Mouse (Mus musculus) lung, embryonic 14.5 days (tissue): ENCODE results near the gene Gm45711. TPM values are rescaled to one million over a fixed set of nuclear protein-coding genes. Genes with fewer than 3 reads are reported as not detected.

Experiments
- ATAC-seq: fragments of 200-750 bp; cut with Nextera tagmentation; 2 replicates; pipeline ENCODE4 v1.8.0; 2017; ENCODE audit warnings: mild to moderate bottlenecking, moderate TSS enrichment, moderate library complexity; ENCODE audit not compliant: insufficient read depth
- DNase-seq: peaks from one replicate; pipeline ENCODE4 v3.0.0-alpha.2; 2015
- H3K27ac ChIP-seq: fragments of 300-500 bp; sonication (generic); 2 replicates; pipeline ENCODE4 v1.5.1; 2014; ENCODE audit warnings: low read depth, mild to moderate bottlenecking, moderate library complexity
- H3K27me3 ChIP-seq: fragments of 300-500 bp; sonication (generic); 2 replicates; pipeline ENCODE4 v1.6.1; 2014; ENCODE audit warnings: low read length, control low read depth; ENCODE audit not compliant: insufficient read depth
- H3K36me3 ChIP-seq: fragments of 300-500 bp; sonication (generic); 2 replicates; pipeline ENCODE4 v1.6.1; 2014; ENCODE audit warnings: control low read depth; ENCODE audit not compliant: insufficient read depth
- H3K4me1 ChIP-seq: fragments of 300-500 bp; sonication (generic); 2 replicates; pipeline ENCODE4 v1.6.1; 2014; ENCODE audit warnings: antibody characterized with exemption, control low read depth; ENCODE audit not compliant: insufficient read depth
- H3K4me2 ChIP-seq: fragments of 300-500 bp; sonication (generic); 2 replicates; pipeline ENCODE4 v1.6.1; 2014; ENCODE audit warnings: mild to moderate bottlenecking
- H3K4me3 ChIP-seq: fragments of 300-500 bp; sonication (generic); 2 replicates; pipeline ENCODE4 v1.5.1; 2014; ENCODE audit warnings: low read depth, low read length
- H3K9ac ChIP-seq: fragments of 300-500 bp; sonication (generic); 2 replicates; pipeline ENCODE4 v1.6.1; 2014
- H3K9me3 ChIP-seq: fragments of 300-500 bp; sonication (generic); 2 replicates; pipeline ENCODE4 v1.6.1; 2016; ENCODE audit warnings: low read depth, low read length, control low read depth
- CTCF ChIP-seq: IDR thresholded peaks from 2 replicates; pipeline ENCODE4 v1.5.1; 2016; ENCODE audit warnings: antibody characterized with exemption, low read depth
- WGBS: fragments of 180-500 bp; shearing (Covaris S2); extraction: QIAGEN DNeasy Blood & Tissue Kit; methylation state at CpG from one replicate; pipeline ENCODE4 v1.1.7; 2014; 5-methylcytosine and 5-hydroxymethylcytosine counted together
- polyA plus RNA-seq: library from polyadenylated mRNA; unstranded; fragments of >200 nt; fragmentation: Nextera tagmentation; extraction: Ambion mirVana; gene quantifications from 2 replicates; pipeline ENCODE4 v1.2.1, GENCODE M21; 2014

Gm45711 gene
- polyA plus RNA-seq, 1 experiment from 2014 or later = not detected

DNA sequence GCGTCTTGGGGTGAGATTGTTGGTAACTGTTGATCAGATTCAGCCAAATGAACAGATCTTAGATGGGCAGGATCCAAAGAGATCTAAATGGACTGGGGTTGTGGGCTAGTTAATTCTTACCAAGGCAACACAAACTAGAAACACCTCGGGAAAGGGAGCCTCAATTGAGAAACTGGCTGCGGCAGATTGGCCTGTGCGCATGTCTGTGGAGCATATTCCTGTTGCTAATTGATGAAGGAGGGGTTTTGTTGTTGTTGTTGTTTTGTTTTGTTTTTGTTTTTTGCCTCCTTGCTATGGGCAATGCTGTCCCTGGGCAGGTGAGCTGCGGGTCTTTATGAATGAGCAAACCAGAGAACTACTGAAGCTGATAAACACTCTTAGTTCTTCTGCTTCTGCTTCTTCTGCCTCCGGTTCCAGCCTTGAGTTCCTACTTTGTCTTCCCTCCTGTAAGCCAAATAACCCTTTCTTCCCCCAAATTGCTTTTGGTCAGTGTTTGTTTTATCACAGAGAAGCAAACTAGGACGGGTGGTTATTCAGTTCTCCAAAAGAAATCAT is 60.4 kb downstream of the Gm45711 start:
- DNase-seq (no peak), ATAC-seq (no peak)
- no peak overlapping the region for H3K9ac ChIP-seq
- no peaks in the 10 kb centered on the region for H3K9me3 ChIP-seq
- WGBS = 80% methylated on average over 7 of the region's 7 CpGs
- H3K27ac ChIP-seq = no peak overlapping the region
- no peak for TF ChIP-seq CTCF
- no peaks in the 10 kb centered on the region for H3K36me3 ChIP-seq
- no peak overlapping the region for H3K4me2 ChIP-seq
- no peaks in the 10 kb centered on the region for H3K27me3 ChIP-seq
- H3K4me1 ChIP-seq = peaks cover 4% of the 10 kb centered on the region
- H3K4me3 ChIP-seq = no peak overlapping the region

- Histone ChIP-seq H3K27ac (no peak within 1 kb of the TSS; the same call in 1 of the 2 replicates), H3K4me3 (peak within 1 kb of the TSS; percentile 85), H3K9ac (peak within 1 kb of the TSS; percentile 76), H3K4me2 (peak within 1 kb of the TSS; percentile 86), H3K9me3 (no peaks in the 10 kb centered on the region), H3K36me3 (0 out of 2 replicates have a peak, but pooled peaks cover 3% of the 10 kb centered on the region), H3K27me3 (no peaks in the 10 kb centered on the region), H3K4me1 (peaks cover 4% of the 10 kb centered on the region)
- TF ChIP-seq CTCF = no peak
- under 1% methylated on average over 28 of the region's 28 CpGs for WGBS
- ATAC-seq = peak; percentile 83
- DNase-seq = peak; percentile 83
Observed at GRCm38 (mm10) chr8:104248276-104248675, 61.6 kb downstream of the Gm45711 start, which contains the start of gene Tk2. Tk2 (minus strand) TSS chr8:104248558.

DNA sequence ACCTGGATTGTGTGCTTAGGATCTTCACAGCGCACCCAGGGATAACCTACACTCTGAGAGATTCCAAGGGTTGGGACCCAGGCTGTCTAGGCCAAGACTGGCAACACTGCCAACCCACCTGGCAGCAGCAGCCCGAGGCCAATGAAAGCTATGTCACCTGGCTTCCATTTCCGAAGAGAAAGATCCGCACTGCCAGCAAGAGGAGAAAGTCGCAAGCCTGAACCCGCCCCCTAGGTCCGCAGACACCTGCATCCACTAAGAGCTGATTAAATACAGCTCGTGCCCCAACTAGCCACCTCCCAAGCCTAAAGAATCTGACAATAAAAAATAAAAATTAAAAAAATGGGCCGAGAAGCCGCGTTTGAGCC is 62.0 kb downstream of the Gm45711 start:
- Histone ChIP-seq H3K4me1 (peaks cover 4% of the 10 kb centered on the region), H3K4me2 (peak overlapping the region; percentile 86), H3K9ac (peak overlapping the region; percentile 76), H3K27ac (no peak overlapping the region; the same call in 1 of the 2 replicates), H3K36me3 (0 out of 2 replicates have a peak, but pooled peaks cover 7% of the 10 kb centered on the region), H3K4me3 (peak overlapping the region; percentile 85), H3K9me3 (no peaks in the 10 kb centered on the region), H3K27me3 (no peaks in the 10 kb centered on the region)
- no peak for ATAC-seq
- WGBS = 2% methylated on average over 11 of the region's 11 CpGs
- no peak for TF ChIP-seq CTCF
- peak; percentile 12 for DNase-seq

GRCm38 (mm10) chr8:104247054-104247907 is 62.6 kb downstream of the Gm45711 start:
- DNase-seq (no peak), ATAC-seq (no peak)
- no peak for TF ChIP-seq CTCF
- Histone ChIP-seq H3K27me3 (no peaks in the 10 kb centered on the region), H3K27ac (no peak overlapping the region), H3K9ac (peak overlapping the region; percentile 76), H3K4me3 (peak overlapping the region; percentile 85), H3K4me2 (peak overlapping the region; percentile 86), H3K9me3 (no peaks in the 10 kb centered on the region), H3K36me3 (peaks cover 12% of the 10 kb centered on the region; the same call in 1 of the 2 replicates), H3K4me1 (peaks cover 4% of the 10 kb centered on the region)
- WGBS = 62% methylated on average over 22 of the region's 22 CpGs

GRCm38 (mm10) chr8:104246621-104247020 is 63.3 kb downstream of the Gm45711 start:
- no peak for TF ChIP-seq CTCF
- Histone ChIP-seq H3K4me3 (no peak overlapping the region), H3K9me3 (no peaks in the 10 kb centered on the region), H3K9ac (no peak overlapping the region), H3K27me3 (no peaks in the 10 kb centered on the region), H3K4me1 (peaks cover 4% of the 10 kb centered on the region), H3K27ac (no peak overlapping the region), H3K4me2 (no peak overlapping the region), H3K36me3 (peaks cover 15% of the 10 kb centered on the region; the same call in 1 of the 2 replicates)
- DNase-seq (no peak), ATAC-seq (no peak)
- WGBS = 70% methylated on average over 4 of the region's 4 CpGs

DNA sequence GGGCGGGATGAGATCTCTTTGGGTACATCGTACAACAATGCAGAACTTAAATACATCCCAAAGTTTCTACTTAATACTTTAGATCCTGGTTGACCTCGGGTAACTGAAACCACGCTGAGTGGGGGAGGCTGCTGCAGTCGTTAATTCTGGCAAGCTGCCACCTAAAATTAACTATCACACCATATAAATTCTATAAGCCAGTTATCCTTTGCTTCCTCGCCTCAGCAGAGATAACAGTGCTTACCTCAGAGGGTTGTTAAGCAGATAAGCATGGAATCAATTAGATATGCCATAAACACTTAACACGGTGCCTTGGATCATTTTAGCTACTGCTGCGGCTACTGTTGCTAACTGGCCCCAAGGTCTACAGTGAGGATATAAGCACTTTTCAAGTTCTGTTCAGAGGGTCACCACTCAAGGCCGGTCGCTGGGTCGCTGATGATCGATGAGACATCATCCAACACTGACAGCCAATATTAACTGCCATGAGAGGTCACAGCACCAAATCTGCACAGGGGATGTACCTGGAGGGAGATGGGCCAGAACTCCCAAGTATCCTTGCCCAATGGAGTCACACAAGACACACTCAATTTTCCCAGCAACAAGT is 67.7 kb downstream of the Gm45711 start:
- H3K36me3 ChIP-seq = peaks cover 43% of the 10 kb centered on the region; the same call in 1 of the 2 replicates
- 65% methylated on average over 12 of the region's 12 CpGs for WGBS
- ATAC-seq = no peak

DNA sequence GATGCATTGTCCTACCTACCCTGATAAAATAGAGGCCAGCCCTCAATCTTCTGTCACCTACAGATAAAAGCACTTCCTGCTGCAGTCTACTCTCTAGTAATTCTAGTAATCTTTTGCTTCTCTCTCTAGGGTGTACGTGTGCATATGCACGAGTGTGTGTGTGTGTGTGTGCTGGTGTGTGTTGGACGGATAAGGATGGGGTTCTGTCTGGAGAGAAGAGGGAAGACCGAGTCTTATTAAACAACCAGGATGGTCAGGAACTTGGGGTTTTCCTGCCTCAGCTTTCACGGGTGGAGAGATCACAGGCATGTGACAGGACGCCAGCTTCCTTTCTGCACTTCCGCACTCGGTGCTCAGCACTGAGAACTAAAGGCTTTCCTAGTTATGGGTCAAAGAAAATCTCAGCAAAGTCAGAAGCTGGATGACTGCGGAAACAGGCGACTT is 70.4 kb downstream of the Gm45711 start:
- WGBS = 73% methylated on average over 10 of the region's 10 CpGs

More for the DNA sequence above, 67.7 kb downstream of the Gm45711 start:
- H3K4me2 ChIP-seq = no peak overlapping the region
- DNase-seq = no peak
- no peak overlapping the region for H3K9ac ChIP-seq
- H3K9me3 ChIP-seq = no peaks in the 10 kb centered on the region
- no peak overlapping the region for H3K27ac ChIP-seq
- TF ChIP-seq CTCF = no peak
- no peak overlapping the region for H3K4me3 ChIP-seq
- H3K27me3 ChIP-seq = no peaks in the 10 kb centered on the region
- no peaks in the 10 kb centered on the region for H3K4me1 ChIP-seq

More for the DNA sequence above, 70.4 kb downstream of the Gm45711 start:
- Histone ChIP-seq H3K4me2 (no peak overlapping the region), H3K27me3 (no peaks in the 10 kb centered on the region), H3K27ac (no peak overlapping the region), H3K36me3 (peaks cover 55% of the 10 kb centered on the region), H3K9ac (no peak overlapping the region), H3K4me1 (no peaks in the 10 kb centered on the region), H3K9me3 (no peaks in the 10 kb centered on the region), H3K4me3 (no peak overlapping the region)
- TF ChIP-seq CTCF = no peak
- no peak for ATAC-seq
- DNase-seq = no peak
